Comparison of ENCODE assay signal across 8 mouse cellular contexts in the genomic region with DNA sequence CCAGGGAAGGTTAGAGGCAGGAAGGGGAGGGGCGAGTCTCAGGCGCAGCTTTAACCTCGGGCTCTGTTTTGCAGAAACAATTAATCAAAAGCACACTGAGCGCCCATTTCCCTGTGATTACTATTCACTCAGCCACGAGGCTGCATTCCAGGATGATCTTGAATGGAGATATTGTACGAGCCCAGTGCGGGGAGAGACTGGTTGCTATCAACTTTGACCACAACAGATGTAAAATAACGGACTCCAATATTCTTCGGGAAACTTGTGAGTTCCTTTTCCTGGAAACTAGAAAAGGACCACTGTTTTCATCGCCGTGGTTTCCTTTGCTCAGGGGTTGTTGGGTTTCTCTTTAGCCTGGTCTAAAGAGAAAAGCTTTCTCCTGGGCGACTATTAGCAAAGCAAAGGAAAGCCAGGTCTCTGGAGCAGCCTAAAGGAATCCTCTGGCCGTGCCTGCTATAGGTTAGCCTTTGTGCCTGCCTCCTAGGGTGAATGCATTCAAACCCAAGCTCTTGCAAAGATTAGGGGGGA.
DNase-seq lines count a peak whose midpoint lies in the region; ATAC-seq and TF ChIP-seq lines count a peak whose summit lies in the region.

No protein-coding gene starts in this region.

- TF ChIP-seq CTCF in heart, postnatal 0 days (IDR thresholded peaks at IDR 0.05; ENCODE audit: low read depth), result no peak

- ATAC-seq in heart, postnatal 0 days (ENCODE audit: insufficient read depth, low read depth), result no peak
- no peak for ATAC-seq in liver, embryonic 12.5 days
- ATAC-seq in erythroid progenitor cell, adult 5-6 weeks (replicated peaks; ENCODE audit: low FRiP score, poor library complexity, severe bottlenecking), result no peak

- no peak overlapping the region for H3K27ac ChIP-seq in heart, postnatal 0 days (ENCODE audit: low read depth)
- H3K27ac ChIP-seq in liver, embryonic 12.5 days, result no peak overlapping the region

- H3K9ac ChIP-seq in heart, postnatal 0 days (replicated peaks; ENCODE audit: low read depth, low read length), result no peak overlapping the region
- no peak overlapping the region for H3K9ac ChIP-seq in liver, embryonic 12.5 days

- H3K4me1 ChIP-seq in heart, postnatal 0 days (ENCODE audit: control insufficient read depth, insufficient read depth), result no peaks in the 10 kb centered on the region
- no peaks in the 10 kb centered on the region; the same call in 1 of the 2 replicates for H3K4me1 ChIP-seq in liver, embryonic 12.5 days

- peak overlapping the region; percentile 22 for H3K4me3 ChIP-seq in heart, postnatal 0 days (ENCODE audit: low read depth, low read length)
- H3K4me3 ChIP-seq in liver, embryonic 12.5 days, result no peak overlapping the region

- DNase-seq in ovary, postnatal 14 days (ENCODE audit: low spot score), result peak; percentile 10
- no peak for DNase-seq in ovary, postnatal 10 days (ENCODE audit: low spot score)
- no peak for DNase-seq in heart, postnatal 0 days (ENCODE audit: low spot score)
- DNase-seq in cerebellum, postnatal 25 days, result no peak
- no peak for DNase-seq in cerebellum, postnatal 10 days
- no peak for DNase-seq in testis, postnatal 14 days (ENCODE audit: low spot score)

- TF ChIP-seq EP300 in heart, postnatal 0 days (IDR thresholded peaks at IDR 0.05; ENCODE audit: low read depth), result no peak

- peak overlapping the region; percentile 47 for H3K4me2 ChIP-seq in heart, postnatal 0 days (ENCODE audit: low read depth, low read length)
- H3K4me2 ChIP-seq in liver, embryonic 12.5 days, result peak overlapping the region; percentile 23

- H3K27me3 ChIP-seq in heart, postnatal 0 days (ENCODE audit: control insufficient read depth, insufficient read depth, low read length), result no peaks in the 10 kb centered on the region
- H3K27me3 ChIP-seq in liver, embryonic 12.5 days (replicated peaks), result no peaks in the 10 kb centered on the region

- WGBS in heart, postnatal 0 days, result 8% methylated on average over 13 of the region's 13 CpGs
- WGBS in liver, embryonic 12.5 days (ENCODE audit: insufficient replicate concordance), result 4% methylated on average over 13 of the region's 13 CpGs

- H3K36me3 ChIP-seq in heart, postnatal 0 days (replicated peaks; ENCODE audit: control insufficient read depth, insufficient read depth, low read length), result no peaks in the 10 kb centered on the region
- no peaks in the 10 kb centered on the region for H3K36me3 ChIP-seq in liver, embryonic 12.5 days

- no peaks in the 10 kb centered on the region for H3K9me3 ChIP-seq in heart, postnatal 0 days (replicated peaks; ENCODE audit: control insufficient read depth, low read length)
- no peaks in the 10 kb centered on the region for H3K9me3 ChIP-seq in liver, embryonic 12.5 days (replicated peaks)
